Mouse (Mus musculus): ENCODE data around the gene C2cd4d. TPM values are rescaled to one million over a fixed set of nuclear protein-coding genes. Genes with fewer than 3 reads are reported as not detected.

C2cd4d gene
- polyA plus RNA-seq, 2 experiments = 1.3 to 5.0 TPM

DNA sequence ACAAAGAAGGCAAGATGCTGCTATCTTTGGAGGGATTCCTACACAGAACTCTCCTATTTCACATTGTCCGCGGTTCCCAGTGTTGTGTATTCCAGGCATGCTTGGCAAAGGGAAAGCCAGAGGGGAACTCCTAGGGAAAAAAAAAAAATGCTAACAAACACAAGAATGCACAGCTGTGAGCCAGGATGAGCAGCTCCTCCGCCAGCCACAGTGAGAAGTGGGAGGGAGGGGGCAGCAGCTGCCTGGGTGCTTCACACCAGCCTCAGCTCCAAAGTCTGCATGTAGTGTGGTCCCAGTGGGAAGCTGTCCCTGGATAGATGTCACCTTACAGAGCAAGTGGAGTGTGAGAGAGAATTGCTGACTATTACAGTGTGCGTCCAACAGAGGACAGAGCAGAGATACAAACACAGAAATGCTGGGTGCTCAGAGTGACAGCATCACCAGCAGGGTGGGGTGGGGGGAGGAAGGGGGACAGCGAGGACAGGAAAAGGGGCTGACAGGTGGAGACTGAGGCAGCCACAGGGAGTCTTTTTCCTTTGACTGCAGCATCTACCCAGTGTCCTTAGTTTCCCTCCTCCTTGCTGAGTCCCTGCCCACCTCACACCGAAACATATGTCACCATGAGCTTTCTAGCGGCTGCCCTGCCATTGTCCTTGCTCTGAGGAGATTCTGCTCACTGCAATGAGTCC, 42.3 kb downstream of the C2cd4d start:
- DNase-seq (ENCODE audit: low spot score) = peak; percentile 60
- TF ChIP-seq POLR2A (IDR thresholded peaks at IDR 0.05; ENCODE audit: borderline replicate concordance, extremely low read depth, insufficient read depth, insufficient read length) = no peak
- H3K4me1 ChIP-seq (ENCODE audit: control insufficient read depth, insufficient read depth, low read length) = no peaks in the 10 kb centered on the region
- 20% methylated on average over 7 of the region's 7 CpGs for WGBS
- H3K9me3 ChIP-seq (ENCODE audit: control insufficient read depth, low read length) = no peaks in the 10 kb centered on the region
- H3K9ac ChIP-seq (ENCODE audit: low read depth, low read length, severe bottlenecking) = no peak overlapping the region
- no peak overlapping the region for H3K27ac ChIP-seq (replicated peaks; ENCODE audit: low read depth, low read length)
- H3K27me3 ChIP-seq (ENCODE audit: control insufficient read depth, insufficient read depth, low read length) = peaks cover 28% of the 10 kb centered on the region
- no peaks in the 10 kb centered on the region for H3K36me3 ChIP-seq (ENCODE audit: control insufficient read depth, insufficient read depth, low read length)
- ATAC-seq (ENCODE audit: low FRiP score, low read depth) = peak; percentile 82
- H3K4me2 ChIP-seq (replicated peaks; ENCODE audit: low read depth, low read length, severe bottlenecking) = no peak overlapping the region
- no peak overlapping the region for H3K4me3 ChIP-seq (replicated peaks; ENCODE audit: low read length)

- H3K27me3 ChIP-seq (ENCODE audit: control insufficient read depth, insufficient read depth, low read length) = peaks cover 18% of the 10 kb centered on the region
- no peak overlapping the region for H3K4me3 ChIP-seq (replicated peaks; ENCODE audit: low read length)
- H3K27ac ChIP-seq (replicated peaks; ENCODE audit: low read depth, low read length) = no peak overlapping the region
- TF ChIP-seq POLR2A (IDR thresholded peaks at IDR 0.05; ENCODE audit: borderline replicate concordance, extremely low read depth, insufficient read depth, insufficient read length) = no peak
- H3K4me2 ChIP-seq (replicated peaks; ENCODE audit: low read depth, low read length, severe bottlenecking) = no peak overlapping the region
- no peak for DNase-seq (ENCODE audit: low spot score)
- no peaks in the 10 kb centered on the region for H3K4me1 ChIP-seq (ENCODE audit: control insufficient read depth, insufficient read depth, low read length)
- H3K9ac ChIP-seq (ENCODE audit: low read depth, low read length, severe bottlenecking) = no peak overlapping the region
- no peaks in the 10 kb centered on the region for H3K36me3 ChIP-seq (ENCODE audit: control insufficient read depth, insufficient read depth, low read length)
- ATAC-seq (ENCODE audit: low FRiP score, low read depth) = no peak
- WGBS = 57% methylated on average over 4 of the region's 4 CpGs
- no peaks in the 10 kb centered on the region for H3K9me3 ChIP-seq (ENCODE audit: control insufficient read depth, low read length)
These were observed 43.3 kb downstream of the C2cd4d start for GRCm38 (mm10) chr3:94405561-94405960.

GRCm38 (mm10) chr3:94412530-94412929, 50.3 kb downstream of the C2cd4d start:
- no peak for TF ChIP-seq POLR2A (IDR thresholded peaks at IDR 0.05; ENCODE audit: borderline replicate concordance, extremely low read depth, insufficient read depth, insufficient read length)
- Histone ChIP-seq H3K4me2 (replicated peaks; ENCODE audit: low read depth, low read length, severe bottlenecking) (peak overlapping the region; percentile 64), H3K9ac (ENCODE audit: low read depth, low read length, severe bottlenecking) (no peak overlapping the region), H3K9me3 (ENCODE audit: control insufficient read depth, low read length) (no peaks in the 10 kb centered on the region), H3K27me3 (ENCODE audit: control insufficient read depth, insufficient read depth, low read length) (no peaks in the 10 kb centered on the region), H3K36me3 (ENCODE audit: control insufficient read depth, insufficient read depth, low read length) (no peaks in the 10 kb centered on the region), H3K27ac (replicated peaks; ENCODE audit: low read depth, low read length) (no peak overlapping the region), H3K4me1 (ENCODE audit: control insufficient read depth, insufficient read depth, low read length) (peaks cover 8% of the 10 kb centered on the region; the same call in 1 of the 2 replicates), H3K4me3 (replicated peaks; ENCODE audit: low read length) (peak overlapping the region; percentile 41)
- no peak; the same call in 1 of the 2 replicates for ATAC-seq (ENCODE audit: low FRiP score, low read depth)
- WGBS = 7% methylated on average over 24 of the region's 25 CpGs
- DNase-seq (ENCODE audit: low spot score) = no peak

- ATAC-seq (ENCODE audit: low FRiP score, low read depth) (peak; percentile 99), DNase-seq (ENCODE audit: low spot score) (peak; percentile 96)
- Histone ChIP-seq H3K27me3 (ENCODE audit: control insufficient read depth, insufficient read depth, low read length) (no peaks in the 10 kb centered on the region), H3K36me3 (ENCODE audit: control insufficient read depth, insufficient read depth, low read length) (no peaks in the 10 kb centered on the region), H3K4me2 (replicated peaks; ENCODE audit: low read depth, low read length, severe bottlenecking) (peak within 1 kb of the TSS; percentile 64), H3K4me1 (ENCODE audit: control insufficient read depth, insufficient read depth, low read length) (peaks cover 8% of the 10 kb centered on the region; the same call in 1 of the 2 replicates), H3K4me3 (replicated peaks; ENCODE audit: low read length) (peak within 1 kb of the TSS; percentile 41), H3K27ac (replicated peaks; ENCODE audit: low read depth, low read length) (no peak within 1 kb of the TSS), H3K9ac (ENCODE audit: low read depth, low read length, severe bottlenecking) (peak within 1 kb of the TSS; percentile 42), H3K9me3 (ENCODE audit: control insufficient read depth, low read length) (no peaks in the 10 kb centered on the region)
- TF ChIP-seq POLR2A (IDR thresholded peaks at IDR 0.05; ENCODE audit: borderline replicate concordance, extremely low read depth, insufficient read depth, insufficient read length) = no peak
- 9% methylated on average over 52 of the region's 52 CpGs for WGBS
These were observed 50.9 kb downstream of the C2cd4d start, which contains the start of gene Tdrkh for GRCm38 (mm10) chr3:94413031-94413679. Tdrkh (plus strand) TSS chr3:94413273.

Other genes with a start within 250 kb of the C2cd4d start
- not detected in 2 replicates for gene Gm10696, start 184.2 kb upstream of the C2cd4d start, polyA plus RNA-seq (2012; rRNA removed)
- not detected in 2 replicates for gene Gm10696, start 184.2 kb upstream of the C2cd4d start, polyA plus RNA-seq (2014; fragmentation: Nextera tagmentation; extraction: Ambion mirVana)
- gene Gm5286, start 165.7 kb upstream of the C2cd4d start, polyA plus RNA-seq (2012; rRNA removed) = not detected in 2 replicates
- not detected in 2 replicates for gene Gm5286, start 165.7 kb upstream of the C2cd4d start, polyA plus RNA-seq (2014; fragmentation: Nextera tagmentation; extraction: Ambion mirVana)
- gene Gm4778, start 98.4 kb upstream of the C2cd4d start, polyA plus RNA-seq (2012; rRNA removed) = not detected in 2 replicates
- not detected in 2 replicates for gene Gm4778, start 98.4 kb upstream of the C2cd4d start, polyA plus RNA-seq (2014; fragmentation: Nextera tagmentation; extraction: Ambion mirVana)
- 4.5 and 5.6 TPM in 2 replicates for gene Them4, start 52.3 kb upstream of the C2cd4d start, polyA plus RNA-seq (2012; rRNA removed)
- gene Them4, start 52.3 kb upstream of the C2cd4d start, polyA plus RNA-seq (2014; fragmentation: Nextera tagmentation; extraction: Ambion mirVana) = 11.8 and 13.1 TPM in 2 replicates
- gene Them5, start 20.3 kb upstream of the C2cd4d start, polyA plus RNA-seq (2012; rRNA removed) = 10.5 and 17.8 TPM in 2 replicates
- 49.3 and 73.5 TPM in 2 replicates for gene Them5, start 20.3 kb upstream of the C2cd4d start, polyA plus RNA-seq (2014; fragmentation: Nextera tagmentation; extraction: Ambion mirVana)
- gene Rorc, start 10.4 kb downstream of the C2cd4d start, polyA plus RNA-seq (2012; rRNA removed) = 2.3 and 3.0 TPM in 2 replicates
- 2.2 and 2.3 TPM in 2 replicates for gene Rorc, start 10.4 kb downstream of the C2cd4d start, polyA plus RNA-seq (2014; fragmentation: Nextera tagmentation; extraction: Ambion mirVana)
- gene Lingo4, start 36.1 kb downstream of the C2cd4d start, polyA plus RNA-seq (2012; rRNA removed) = 0.06 and 0.08 TPM in 2 replicates
- not detected in 2 replicates for gene Lingo4, start 36.1 kb downstream of the C2cd4d start, polyA plus RNA-seq (2014; fragmentation: Nextera tagmentation; extraction: Ambion mirVana)
- 1.5 and 2.8 TPM in 2 replicates for gene Tdrkh, start 50.8 kb downstream of the C2cd4d start, polyA plus RNA-seq (2012; rRNA removed)
- 7.4 and 8.3 TPM in 2 replicates for gene Tdrkh, start 50.8 kb downstream of the C2cd4d start, polyA plus RNA-seq (2014; fragmentation: Nextera tagmentation; extraction: Ambion mirVana)
- 51.7 and 55.9 TPM in 2 replicates for gene Mrpl9, start 80.9 kb downstream of the C2cd4d start, polyA plus RNA-seq (2012; rRNA removed)
- 52.8 and 63.4 TPM in 2 replicates for gene Mrpl9, start 80.9 kb downstream of the C2cd4d start, polyA plus RNA-seq (2014; fragmentation: Nextera tagmentation; extraction: Ambion mirVana)
- gene Oaz3, start 81.5 kb downstream of the C2cd4d start, polyA plus RNA-seq (2012; rRNA removed) = 0.30 and 0.31 TPM in 2 replicates
- gene Oaz3, start 81.5 kb downstream of the C2cd4d start, polyA plus RNA-seq (2014; fragmentation: Nextera tagmentation; extraction: Ambion mirVana) = 0.26 TPM in 1 of 2 replicates, not detected in the other
- gene Celf3, start 115.9 kb downstream of the C2cd4d start, polyA plus RNA-seq (2012; rRNA removed) = 1.7 and 2.4 TPM in 2 replicates
- 0.25 and 0.90 TPM in 2 replicates for gene Celf3, start 115.9 kb downstream of the C2cd4d start, polyA plus RNA-seq (2014; fragmentation: Nextera tagmentation; extraction: Ambion mirVana)
- gene Riiad1, start 117.9 kb downstream of the C2cd4d start, polyA plus RNA-seq (2012; rRNA removed) = 1.4 and 2.1 TPM in 2 replicates
- gene Riiad1, start 117.9 kb downstream of the C2cd4d start, polyA plus RNA-seq (2014; fragmentation: Nextera tagmentation; extraction: Ambion mirVana) = 3.6 and 3.8 TPM in 2 replicates
- 22.5 and 24.3 TPM in 2 replicates for gene Snx27, start 220.3 kb downstream of the C2cd4d start, polyA plus RNA-seq (2012; rRNA removed)
- 37.2 and 43.0 TPM in 2 replicates for gene Snx27, start 220.3 kb downstream of the C2cd4d start, polyA plus RNA-seq (2014; fragmentation: Nextera tagmentation; extraction: Ambion mirVana)